ENCODE assay signal across 9 mouse cellular contexts in genomic region chr4:139430176-139430575, GRCm38 (mm10).
DNase-seq lines count a peak whose midpoint lies in the region; ATAC-seq and TF ChIP-seq lines count a peak whose summit lies in the region.
"Had no signal": no experiment of that assay in that cellular context is flagged by ENCODE, and none has a peak within 500 bp of the region (broad histone marks: within the 10 kb centered on the region; RNA-seq: fewer than 3 reads in every experiment).

No protein-coding gene starts in this region.

- H3K36me3 ChIP-seq in ES-E14 (ENCODE audit: control insufficient read depth, insufficient read depth, low read length, poor library complexity, severe bottlenecking): peaks cover 83% of the 10 kb centered on the region
- H3K36me3 ChIP-seq in lung, embryonic 16.5 days (ENCODE audit: control insufficient read depth, insufficient read depth, low read length): peaks cover 59% of the 10 kb centered on the region

- no peaks in the 10 kb centered on the region for H3K9me3 ChIP-seq in ES-E14 (ENCODE audit: control insufficient read depth, insufficient read depth, low read depth, low read length)
- H3K9me3 ChIP-seq in lung, embryonic 16.5 days (ENCODE audit: control insufficient read depth, low read length): no peaks in the 10 kb centered on the region
- H3K9me3 ChIP-seq: megakaryocyte, embryonic 14.5 days had no signal

- peak; percentile 76 for ATAC-seq in lung, embryonic 16.5 days (ENCODE audit: low read depth)

- peak overlapping the region in 1 of 2 experiments; percentile 23; a peak in 2 of 4 replicates for H3K4me3 ChIP-seq in ES-E14 (ENCODE audit: insufficient read depth in 1 of 2, low read depth in 1 of 2, low read length in 2 of 2, poor library complexity in 1 of 2, severe bottlenecking in 1 of 2)
- no peak overlapping the region for H3K4me3 ChIP-seq in embryonic fibroblast, embryonic 13.5 days (ENCODE audit: insufficient read depth, low read length)
- no peak overlapping the region for H3K4me3 ChIP-seq in lung, embryonic 16.5 days (ENCODE audit: low read length)
- H3K4me3 ChIP-seq: megakaryocyte, embryonic 14.5 days had no signal

- H3K4me2 ChIP-seq in lung, embryonic 16.5 days (ENCODE audit: low read depth, low read length): no peak overlapping the region

- TF ChIP-seq CTCF in embryonic fibroblast, embryonic 13.5 days (IDR thresholded peaks at IDR 0.05; ENCODE audit: borderline replicate concordance, insufficient read depth, low read length): peak; percentile 62

- no peak for TF ChIP-seq POLR2A in embryonic fibroblast, embryonic 13.5 days (IDR thresholded peaks at IDR 0.05; ENCODE audit: low read depth, low read length)

- no peaks in the 10 kb centered on the region for H3K27me3 ChIP-seq in lung, embryonic 16.5 days (ENCODE audit: control insufficient read depth, insufficient read depth, low read depth, low read length)
- H3K27me3 ChIP-seq: megakaryocyte, embryonic 14.5 days had no signal

- H3K9ac ChIP-seq in ES-E14 (ENCODE audit: insufficient read depth, low read depth, low read length, poor library complexity, severe bottlenecking): peak overlapping the region; percentile 9; the same call in 1 of the 2 replicates
- no peak overlapping the region for H3K9ac ChIP-seq in lung, embryonic 16.5 days (ENCODE audit: low read length)

- in situ Hi-C loops in ES-E14 (cut with MboI; ENCODE audit: low sequenced_read_pairs in 2 of 2, unreplicated experiment in 2 of 2): no loop called here

- WGBS in lung, embryonic 16.5 days: 46% methylated on average over 15 of the region's 15 CpGs

- intact Hi-C loops in heart, postnatal 10 days (cut with DNase I): no loop called here

- no peaks in the 10 kb centered on the region for H3K4me1 ChIP-seq in ES-E14 (ENCODE audit: control insufficient read depth in 2 of 2, insufficient read depth in 2 of 2, low read length in 2 of 2, poor library complexity in 1 of 2)
- H3K4me1 ChIP-seq in embryonic fibroblast, embryonic 13.5 days (ENCODE audit: control insufficient read depth, insufficient read depth, low read length): no peaks in the 10 kb centered on the region
- H3K4me1 ChIP-seq in lung, embryonic 16.5 days (replicated peaks; ENCODE audit: control insufficient read depth, insufficient read depth, low read length): 0 out of 2 replicates have a peak, but pooled peaks cover 3% of the 10 kb centered on the region

- peak; percentile 47 for DNase-seq in ES-E14 (ENCODE audit: low read depth, low spot score)
- peak; percentile 84 to 89 for DNase-seq in adrenal gland, postnatal 36 days
- DNase-seq in heart, postnatal 10 days: peak; percentile 83 to 88
- DNase-seq in layer of hippocampus, adult 9-10 months (ENCODE audit: low spot score): peak; percentile 50
- DNase-seq in right cerebral cortex, postnatal 14 days: peak; percentile 77
- peak; percentile 26 for DNase-seq in yolk sac, embryonic 10.5 days (ENCODE audit: low spot score)

- H3K27ac ChIP-seq in ES-E14 (ENCODE audit: insufficient read depth, low read depth, low read length, poor library complexity, severe bottlenecking): no peak overlapping the region
- no peak overlapping the region for H3K27ac ChIP-seq in embryonic fibroblast, embryonic 13.5 days (ENCODE audit: insufficient read depth, low read length)
- no peak overlapping the region for H3K27ac ChIP-seq in lung, embryonic 16.5 days (ENCODE audit: low read length)

TF ChIP-seq in ES-E14, 5 proteins besides CTCF, POLR2A, EP300 and RAD21:
- TF ChIP-seq ZC3H11A (IDR thresholded peaks at IDR 0.05; ENCODE audit: borderline replicate concordance, low read depth, low read length) (no peak), MAFK (IDR thresholded peaks at IDR 0.05; ENCODE audit: insufficient read depth, low read depth, low read length) (no peak), HCFC1 (IDR thresholded peaks at IDR 0.05; ENCODE audit: borderline replicate concordance, insufficient read depth, low read length) (no peak), ZNF384 (IDR thresholded peaks at IDR 0.05; ENCODE audit: low read depth, low read length) (0 out of 2 replicates have a peak, but pooled peaks have one; percentile 30), CHD2 (IDR thresholded peaks at IDR 0.05; ENCODE audit: low read depth, low read length) (no peak)

Comparison
In these comparisons a context has a peak if more than half of its experiments do, and no peak if none do; other contexts are left out.
1. DNase-seq: peak in every context shown above with its lines; median percentile 86 in adrenal gland, postnatal 36 days; 86 in heart, postnatal 10 days; 77 in right cerebral cortex, postnatal 14 days; 50 in layer of hippocampus, adult 9-10 months; 47 in ES-E14; 26 in yolk sac, embryonic 10.5 days.